Mouse (Mus musculus) C2C12 (cell line): ENCODE results near the gene Runx1.

ENCODE experiments used
- CTCF ChIP-seq: IDR thresholded peaks from one replicate; pipeline ENCODE4 v1.5.1; 2011; ENCODE audit not compliant: control insufficient read depth, insufficient read depth, insufficient read length
- FOSL1 ChIP-seq: IDR thresholded peaks from one replicate; pipeline ENCODE4 v1.8.0; 2011; ENCODE audit warnings: mild to moderate bottlenecking, low read length; ENCODE audit not compliant: poor library complexity, insufficient read depth, severe bottlenecking
- MAX ChIP-seq: IDR thresholded peaks from one replicate; pipeline ENCODE4 v1.6.1; 2011; ENCODE audit warnings: mild to moderate bottlenecking, control low read depth

GRCm38 (mm10) chr16:92645423-92646115, 180.4 kb downstream of the Runx1 start:
- TF ChIP-seq FOSL1 (no peak), CTCF (no peak), MAX (no peak)
